Mouse (Mus musculus) hindbrain, postnatal 0 days (tissue): ENCODE measurements around the gene Sash1. TPM values are rescaled to one million over a fixed set of nuclear protein-coding genes. Genes with fewer than 3 reads are reported as not detected.
A peak's percentile ranks its signal among the peaks of the same experiment; 100 is the strongest.

Experiments
- ATAC-seq: fragments of 200-750 bp; cut with Nextera tagmentation; 2 replicates; pipeline ENCODE4 v1.8.0; 2017; ENCODE audit warnings: mild to moderate bottlenecking, moderate TSS enrichment, moderate library complexity
- DNase-seq: peaks from one replicate; pipeline ENCODE4 v3.0.0-alpha.2; 2015; ENCODE audit warnings: low spot score
- H3K27ac ChIP-seq: fragments of 300-500 bp; sonication (generic); 2 replicates; pipeline ENCODE4 v1.5.1; 2014; ENCODE audit warnings: mild to moderate bottlenecking
- H3K27me3 ChIP-seq: fragments of 300-500 bp; sonication (generic); 2 replicates; pipeline ENCODE4 v1.6.1; 2014; ENCODE audit warnings: low read length, mixed read lengths; ENCODE audit not compliant: insufficient read depth
- H3K36me3 ChIP-seq: fragments of 300-500 bp; sonication (generic); 2 replicates; pipeline ENCODE4 v1.6.1; 2014; ENCODE audit warnings: low read length, mixed read lengths; ENCODE audit not compliant: insufficient read depth
- H3K4me1 ChIP-seq: fragments of 300-500 bp; sonication (generic); 2 replicates; pipeline ENCODE4 v1.6.1; 2014; ENCODE audit warnings: antibody characterized with exemption, low read length, mixed read lengths; ENCODE audit not compliant: insufficient read depth
- H3K4me2 ChIP-seq: fragments of 300-500 bp; sonication (generic); 2 replicates; pipeline ENCODE4 v1.6.1; 2014; ENCODE audit warnings: low read depth, mild to moderate bottlenecking, low read length, moderate library complexity, mixed read lengths
- H3K4me3 ChIP-seq: fragments of 300-500 bp; sonication (generic); 2 replicates; pipeline ENCODE4 v1.5.1; 2014; ENCODE audit warnings: low read length
- H3K9ac ChIP-seq: fragments of 300-500 bp; sonication (generic); replicated peaks from 2 replicates; pipeline ENCODE4 v1.6.1; 2014; ENCODE audit warnings: mild to moderate bottlenecking, low read length, moderate library complexity, mixed read lengths
- H3K9me3 ChIP-seq: fragments of 300-500 bp; sonication (generic); 2 replicates; pipeline ENCODE4 v1.6.1; 2016; ENCODE audit warnings: low read length, mixed read lengths
- CTCF ChIP-seq: IDR thresholded peaks from 2 replicates; pipeline ENCODE4 v1.5.1; 2016; ENCODE audit warnings: antibody characterized with exemption, control low read depth, low read depth
- WGBS: fragments of 180-500 bp; shearing (Covaris S2); extraction: QIAGEN DNeasy Blood & Tissue Kit; methylation state at CpG from one replicate; pipeline ENCODE4 v1.1.7; 2014; 5-methylcytosine and 5-hydroxymethylcytosine counted together
- polyA plus RNA-seq: library from polyadenylated mRNA; unstranded; fragments of >200 nt; fragmentation: Nextera tagmentation; extraction: Ambion mirVana; gene quantifications from 2 replicates; pipeline ENCODE4 v1.2.1, GENCODE M21; 2015
- total RNA-seq: library from RNA; depleted of rRNA; stranded (reverse); fragments of >200 nt; gene quantifications from 2 replicates; pipeline ENCODE4 v1.2.3, GENCODE M21; 2014

Sash1 gene
- total and polyA plus RNA-seq, 2 experiments from 2014 or later: 7.4 to 50.8 TPM

DNA sequence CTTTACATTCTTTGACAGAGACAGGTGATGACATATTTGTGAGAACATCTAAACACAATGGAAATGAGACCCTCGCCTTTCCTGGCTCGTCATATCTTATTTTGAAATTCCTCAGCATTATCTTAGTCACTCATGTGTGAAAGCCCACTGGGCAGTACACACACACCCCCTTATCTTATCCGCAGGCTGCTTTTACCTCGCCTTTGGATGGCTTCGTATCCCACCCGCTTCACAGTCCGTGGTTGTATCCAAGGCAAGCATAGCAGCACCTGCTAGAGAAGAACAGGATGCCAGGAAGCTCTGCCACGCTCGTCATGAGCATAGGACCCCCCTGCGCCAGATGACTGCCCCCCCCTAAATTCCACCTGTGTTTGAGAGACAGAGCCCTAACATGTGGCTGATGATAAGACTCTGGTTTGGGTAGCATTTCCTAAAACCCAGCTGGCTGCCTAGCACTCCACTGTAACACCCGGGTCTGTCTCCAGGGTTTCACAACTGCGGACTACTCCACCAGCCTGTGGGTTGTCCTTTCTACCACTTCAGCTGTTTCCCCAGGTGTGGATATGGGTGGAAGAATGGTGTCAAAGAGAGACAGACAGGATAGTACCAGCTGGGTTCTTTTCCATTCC lies 84.0 kb downstream of the Sash1 start:
- 57% methylated on average over 12 of the region's 12 CpGs for WGBS
- DNase-seq: no peak
- peak; percentile 18; the same call in 1 of the 2 replicates for ATAC-seq
- Histone ChIP-seq H3K27ac (peak overlapping the region; percentile 78), H3K27me3 (no peaks in the 10 kb centered on the region), H3K9ac (no peak overlapping the region; the same call in 1 of the 2 replicates), H3K4me3 (no peak overlapping the region), H3K4me1 (peaks cover 21% of the 10 kb centered on the region), H3K4me2 (peak overlapping the region; percentile 48), H3K9me3 (no peaks in the 10 kb centered on the region), H3K36me3 (no peaks in the 10 kb centered on the region)
- TF ChIP-seq CTCF: no peak

DNA sequence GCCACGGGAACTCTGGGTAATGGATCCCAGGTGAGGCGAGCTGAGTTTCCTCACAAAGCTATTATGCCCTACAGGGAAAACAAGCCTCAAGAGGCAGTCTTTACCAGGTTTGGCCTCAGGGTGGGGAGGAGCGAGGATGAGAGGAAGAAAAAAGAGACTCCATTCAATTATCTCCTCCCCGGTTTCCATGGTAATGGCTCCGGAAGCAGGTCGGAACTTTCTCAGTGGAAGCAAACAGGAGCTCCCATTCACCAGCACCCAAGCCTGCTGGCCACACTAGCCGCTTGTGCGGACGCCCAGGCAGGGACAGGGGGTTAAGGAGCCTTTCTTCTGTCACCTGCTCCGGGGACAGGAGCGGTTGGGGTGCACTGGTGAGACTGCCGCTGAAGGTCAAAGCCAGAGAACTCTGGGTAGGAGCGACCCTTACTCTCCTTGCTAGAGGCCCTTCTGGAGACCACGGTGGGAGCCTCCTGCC lies 84.7 kb downstream of the Sash1 start:
- H3K27ac ChIP-seq: peak overlapping the region; percentile 78
- peak; percentile 86 for DNase-seq
- TF ChIP-seq CTCF: peak; percentile 55
- 0 out of 2 replicates have a peak overlapping the region, but pooled peaks have one; percentile 16 for H3K4me3 ChIP-seq
- H3K9ac ChIP-seq: no peak overlapping the region; the same call in 1 of the 2 replicates
- peaks cover 21% of the 10 kb centered on the region for H3K4me1 ChIP-seq
- H3K27me3 ChIP-seq: no peaks in the 10 kb centered on the region
- no peaks in the 10 kb centered on the region for H3K9me3 ChIP-seq
- 27% methylated on average over 14 of the region's 14 CpGs for WGBS
- H3K36me3 ChIP-seq: no peaks in the 10 kb centered on the region
- peak; percentile 85 for ATAC-seq
- H3K4me2 ChIP-seq: peak overlapping the region; percentile 48

DNA sequence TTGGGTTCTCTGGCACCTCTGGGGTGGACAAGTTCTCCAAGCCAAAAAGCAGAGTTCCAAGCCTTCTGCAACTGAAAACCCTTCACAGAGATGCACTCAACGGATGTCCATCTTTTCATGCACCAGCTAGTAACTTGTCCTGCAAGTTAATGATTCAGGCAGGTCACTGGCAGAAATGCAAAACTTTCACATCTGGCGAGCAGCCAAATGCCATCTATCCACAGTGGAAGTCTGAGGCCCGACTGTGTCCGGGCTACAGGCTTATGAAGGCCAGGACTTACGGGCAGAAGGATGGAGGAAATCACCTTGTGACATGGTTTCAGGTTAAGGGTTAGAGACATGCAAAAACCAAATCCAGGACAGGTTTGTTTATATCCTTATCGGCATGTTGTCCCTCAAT lies 88.0 kb downstream of the Sash1 start:
- H3K9ac ChIP-seq: no peak overlapping the region
- no peaks in the 10 kb centered on the region for H3K36me3 ChIP-seq
- DNase-seq: peak; percentile 38
- H3K4me1 ChIP-seq: peaks cover 10% of the 10 kb centered on the region
- H3K9me3 ChIP-seq: no peaks in the 10 kb centered on the region
- no peak overlapping the region for H3K4me2 ChIP-seq
- H3K27ac ChIP-seq: no peak overlapping the region
- ATAC-seq: no peak
- no peak overlapping the region for H3K4me3 ChIP-seq
- no peaks in the 10 kb centered on the region for H3K27me3 ChIP-seq
- 56% methylated on average over 6 of the region's 6 CpGs for WGBS
- no peak for TF ChIP-seq CTCF

DNA sequence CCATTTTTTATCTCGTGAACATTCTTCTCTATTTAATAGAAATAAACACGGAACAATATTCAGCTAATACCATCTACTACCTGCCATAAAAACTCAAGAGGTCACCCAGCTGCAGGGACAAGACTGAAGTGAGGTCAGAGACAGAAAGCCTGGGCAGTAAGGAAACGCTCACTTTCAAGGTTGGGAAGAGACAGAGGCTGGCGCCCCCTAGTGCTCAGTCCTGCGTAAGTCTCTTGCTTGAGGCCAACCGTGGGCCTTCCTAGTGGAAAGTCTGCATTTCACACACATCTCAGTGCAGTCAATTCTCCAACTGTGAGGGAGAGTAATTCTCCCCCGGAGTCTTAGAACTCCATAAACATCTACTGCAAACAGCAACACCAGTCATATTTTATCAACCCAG lies 90.5 kb downstream of the Sash1 start:
- DNase-seq (peak; percentile 85), ATAC-seq (0 out of 2 replicates have a peak, but pooled peaks have one; percentile 54)
- Histone ChIP-seq H3K4me1 (no peaks in the 10 kb centered on the region), H3K9ac (no peak overlapping the region), H3K27me3 (no peaks in the 10 kb centered on the region), H3K4me3 (no peak overlapping the region), H3K4me2 (no peak overlapping the region), H3K27ac (no peak overlapping the region), H3K9me3 (no peaks in the 10 kb centered on the region), H3K36me3 (no peaks in the 10 kb centered on the region)
- WGBS: 40% methylated on average over 7 of the region's 7 CpGs
- peak; percentile 85 for TF ChIP-seq CTCF

DNA sequence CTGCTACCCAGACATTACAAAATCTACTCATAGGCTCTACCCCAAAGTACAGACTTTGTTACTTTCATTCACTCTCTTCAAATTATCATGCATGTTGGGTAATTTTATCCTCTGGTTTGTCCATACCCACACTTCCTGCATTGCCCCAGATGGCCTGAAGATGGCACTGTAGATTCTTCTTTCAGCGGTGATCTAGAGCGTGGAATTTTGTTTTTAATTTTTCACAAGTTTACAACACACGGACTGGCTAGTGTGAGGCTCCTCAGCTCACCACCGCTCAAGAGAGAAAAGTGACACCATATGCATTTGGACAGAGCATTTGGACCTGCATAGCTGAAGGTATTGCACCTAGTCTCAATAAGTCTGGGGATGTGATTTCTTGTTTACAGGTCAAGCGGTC lies 93.5 kb downstream of the Sash1 start:
- peak; percentile 66 for ATAC-seq
- 54% methylated on average over 5 of the region's 5 CpGs for WGBS
- H3K4me3 ChIP-seq: no peak overlapping the region

DNA sequence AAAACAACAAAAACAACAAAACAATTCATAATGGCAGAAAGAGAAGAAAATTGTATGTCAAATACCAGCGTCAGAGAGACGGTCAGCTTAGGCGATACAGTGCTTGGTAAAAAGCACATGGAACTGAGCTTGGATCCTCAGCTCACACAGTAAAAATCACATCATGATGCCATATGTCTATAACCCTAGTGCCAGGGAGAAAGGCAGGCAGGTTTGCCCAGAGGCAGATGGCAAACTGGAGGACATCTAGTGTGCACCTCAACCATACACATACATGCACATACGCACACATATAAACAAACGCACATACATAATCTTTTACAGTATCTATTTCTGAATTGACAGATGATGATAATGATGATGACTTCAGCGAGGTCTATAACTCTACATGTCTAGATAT lies 96.8 kb downstream of the Sash1 start:
- H3K4me1 ChIP-seq: peaks cover 7% of the 10 kb centered on the region; the same call in 1 of the 2 replicates
- no peak for DNase-seq
- ATAC-seq: no peak
- no peak overlapping the region for H3K27ac ChIP-seq
- no peak for TF ChIP-seq CTCF
- no peaks in the 10 kb centered on the region for H3K27me3 ChIP-seq
- H3K36me3 ChIP-seq: no peaks in the 10 kb centered on the region
- H3K9me3 ChIP-seq: no peaks in the 10 kb centered on the region
- H3K4me2 ChIP-seq: no peak overlapping the region
- no peak overlapping the region for H3K9ac ChIP-seq
- WGBS: 93% methylated on average over 6 of the region's 6 CpGs
- H3K4me3 ChIP-seq: no peak overlapping the region

More for the DNA sequence above, 93.5 kb downstream of the Sash1 start:
- no peak overlapping the region for H3K27ac ChIP-seq
- no peaks in the 10 kb centered on the region for H3K4me1 ChIP-seq
- no peaks in the 10 kb centered on the region for H3K36me3 ChIP-seq
- H3K9me3 ChIP-seq: no peaks in the 10 kb centered on the region
- H3K4me2 ChIP-seq: no peak overlapping the region
- H3K27me3 ChIP-seq: no peaks in the 10 kb centered on the region
- DNase-seq: peak; percentile 84
- no peak overlapping the region for H3K9ac ChIP-seq
- peak; percentile 84 for TF ChIP-seq CTCF

DNA sequence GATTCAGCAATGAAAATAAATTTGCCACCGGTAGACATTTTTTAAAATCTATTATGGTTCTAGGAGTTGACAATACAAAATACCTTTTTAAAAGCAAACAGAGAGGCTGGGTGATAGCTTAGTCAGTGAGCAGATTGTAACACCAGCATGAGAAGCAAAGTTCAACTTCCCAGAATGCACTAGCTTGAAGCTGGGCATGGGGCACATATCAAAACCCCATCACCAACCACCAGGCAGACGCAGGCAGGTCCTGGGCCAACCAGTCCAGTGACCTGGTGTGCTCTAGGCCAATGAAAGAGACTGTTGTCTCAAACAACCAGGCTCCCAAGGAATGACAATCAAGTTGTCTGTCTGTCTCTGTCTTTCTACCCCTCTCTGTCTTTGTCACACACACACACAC lies 98.6 kb downstream of the Sash1 start:
- peaks cover 7% of the 10 kb centered on the region; the same call in 1 of the 2 replicates for H3K4me1 ChIP-seq
- no peak for DNase-seq
- no peaks in the 10 kb centered on the region for H3K27me3 ChIP-seq
- no peak overlapping the region for H3K4me2 ChIP-seq
- no peaks in the 10 kb centered on the region for H3K9me3 ChIP-seq
- ATAC-seq: no peak
- TF ChIP-seq CTCF: no peak
- H3K4me3 ChIP-seq: no peak overlapping the region
- WGBS: 70% methylated on average over 2 of the region's 2 CpGs
- no peak overlapping the region for H3K9ac ChIP-seq
- H3K36me3 ChIP-seq: no peaks in the 10 kb centered on the region
- no peak overlapping the region for H3K27ac ChIP-seq
